Mouse (Mus musculus): ENCODE measurements at regions not wholly inside any gene's neighbourhood (a gene's known extent, or its start where the extent isn't known, plus 50 kb on each side); places are given as distances from the start of the nearest gene placed in this dataset.
A peak's percentile ranks its signal among the peaks of the same experiment; 100 is the strongest.
"Not testable (repeated sequence)": the region's sequence is repeated elsewhere in the genome, so short reads cannot be mapped to it uniquely, and the experiment has no call there.

GRCm38 (mm10) chrX:105655591-105655990, 108.5 kb upstream of the Fgf16 start:
- DNase-seq, result not testable (repeated sequence)

GRCm38 (mm10) chrX:105670531-105670930, 93.5 kb upstream of the Fgf16 start:
- no peak for DNase-seq

GRCm38 (mm10) chrX:105671247-105671646, 92.8 kb upstream of the Fgf16 start:
- DNase-seq, result no peak

GRCm38 (mm10) chrX:105674860-105675259, 89.2 kb upstream of the Fgf16 start:
- DNase-seq, result no peak

GRCm38 (mm10) chrX:105683678-105684077, 80.4 kb upstream of the Fgf16 start:
- peak; percentile 7 for DNase-seq

GRCm38 (mm10) chrX:105684433-105684832, 79.6 kb upstream of the Fgf16 start:
- peak; percentile 3 for DNase-seq

GRCm38 (mm10) chrX:105710676-105711241, 53.3 kb upstream of the Fgf16 start:
- DNase-seq, result no peak
